Mouse (Mus musculus) testis, postnatal 14 days (tissue): ENCODE measurements around the gene Gm28079.
"Not testable (repeated sequence)": the region's sequence is repeated elsewhere in the genome, so short reads cannot be mapped to it uniquely, and the experiment has no call there.

Experiments used
- DNase-seq: peaks from one replicate; pipeline ENCODE4 v3.0.0; 2021; ENCODE audit warnings: low spot score

Gm28079 gene

GRCm38 (mm10) chrY:70014799-70015198, at the start of gene Gm28079:
TSS of gene Gm28079 (minus strand) at chrY:70014899.
- DNase-seq, result not testable (repeated sequence)
